Mouse (Mus musculus) CH12.LX (cell line): Measurements from ENCODE around the gene Gm4302.
"Not testable (repeated sequence)": the region's sequence is repeated elsewhere in the genome, so short reads cannot be mapped to it uniquely, and the experiment has no call there.

Source experiments
- BHLHE40 ChIP-seq: IDR thresholded peaks from 2 replicates; pipeline ENCODE4 v1.6.1; 2011; ENCODE audit warnings: mild to moderate bottlenecking, low read depth, low read length, improper control_type of control experiment
- CTCF ChIP-seq, 2 experiments: IDR thresholded peaks in 1 of 2; conservative IDR thresholded peaks in 1 of 2; 2 replicates each; pipeline ENCODE4 v1.5.1; 2011 to 2012; ENCODE audit warnings: low read depth in 2 of 2, low read length in 2 of 2, improper control_type of control experiment in 1 of 2, inconsistent platforms in 1 of 2, mild to moderate bottlenecking in 1 of 2, moderate library complexity in 1 of 2
- E2F4 ChIP-seq: IDR thresholded peaks from 2 replicates; pipeline ENCODE4 v1.6.1; 2011; ENCODE audit warnings: low read depth, low read length, improper control_type of control experiment; ENCODE audit not compliant: insufficient replicate concordance
- EP300 ChIP-seq: IDR thresholded peaks from 2 replicates; pipeline ENCODE4 v1.6.1; 2011; ENCODE audit warnings: low read length, improper control_type of control experiment
- JUND ChIP-seq: conservative IDR thresholded peaks from 2 replicates; pipeline ENCODE4 v1.6.1; 2011; ENCODE audit warnings: low read depth, low read length, improper control_type of control experiment
- MAX ChIP-seq: IDR thresholded peaks from 2 replicates; pipeline ENCODE4 v1.6.1; 2011; ENCODE audit warnings: low read length, improper control_type of control experiment
- POLR2A ChIP-seq: IDR thresholded peaks from 2 replicates; pipeline ENCODE4 v1.6.1; 2011; ENCODE audit warnings: low read depth, mild to moderate bottlenecking, improper control_type of control experiment, low read length
- USF2 ChIP-seq: conservative IDR thresholded peaks from 2 replicates; pipeline ENCODE4 v1.6.1; 2011; ENCODE audit warnings: low read depth, low read length, improper control_type of control experiment
- ZC3H11A ChIP-seq: IDR thresholded peaks from 2 replicates; pipeline ENCODE4 v1.6.1; 2012; ENCODE audit warnings: low read depth, mild to moderate bottlenecking, inconsistent platforms, low read length, improper control_type of control experiment
- ZMIZ1 ChIP-seq: IDR thresholded peaks from 2 replicates; pipeline ENCODE4 v1.6.1; 2012; ENCODE audit warnings: low read depth, mild to moderate bottlenecking, inconsistent platforms, low read length, improper control_type of control experiment

DNA sequence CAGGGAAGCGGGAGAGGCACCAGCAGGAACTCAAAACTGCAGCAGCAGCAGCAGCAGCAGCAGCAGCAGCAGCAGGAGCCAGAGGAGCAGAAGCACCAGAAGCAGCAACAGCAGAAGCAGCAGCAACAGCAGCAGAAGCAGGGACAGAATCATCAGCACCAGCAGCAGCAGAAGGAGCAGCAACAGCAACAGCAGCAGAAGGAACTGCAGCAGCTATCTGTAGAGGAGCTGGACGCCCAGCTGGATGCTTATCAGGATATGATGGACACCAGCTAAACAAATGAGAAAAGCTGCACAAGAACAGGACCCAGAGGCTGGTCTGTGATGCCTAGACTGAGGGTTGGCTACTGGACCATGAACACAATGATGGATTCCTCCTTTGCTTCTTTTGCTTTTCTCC lies 16.2 kb downstream of the Gm4302 start:
- not testable (repeated sequence) for TF ChIP-seq USF2; ZMIZ1; MAX; BHLHE40; CTCF (conservative IDR thresholded peaks at IDR 0.05 in 1 of 2, IDR thresholded peaks at IDR 0.05 in 1 of 2; ENCODE audit: low read depth in 2 of 2, low read length in 2 of 2); EP300; POLR2A; JUND; ZC3H11A; E2F4
